Mouse (Mus musculus) midbrain, postnatal 0 days (tissue): Measurements from ENCODE around the gene Disc1. TPM values are rescaled to one million over a fixed set of nuclear protein-coding genes. Genes with fewer than 3 reads are reported as not detected.

Experiments
- ATAC-seq: fragments of 200-750 bp; cut with Nextera tagmentation; 2 replicates; pipeline ENCODE4 v1.8.0; 2017; ENCODE audit warnings: moderate number of reproducible peaks, mild to moderate bottlenecking, moderate TSS enrichment, moderate library complexity; ENCODE audit not compliant: low FRiP score
- DNase-seq: peaks from one replicate; pipeline ENCODE4 v3.0.0-alpha.2; 2015; ENCODE audit warnings: low spot score
- H3K27ac ChIP-seq: fragments of 300-500 bp; sonication (generic); 2 replicates; pipeline ENCODE4 v1.5.1; 2014; ENCODE audit warnings: low read depth, mild to moderate bottlenecking, low read length, mixed read lengths
- H3K27me3 ChIP-seq: fragments of 300-500 bp; sonication (generic); 2 replicates; pipeline ENCODE4 v1.6.1; 2014; ENCODE audit warnings: low read length, control low read depth, mixed read lengths; ENCODE audit not compliant: insufficient read depth
- H3K36me3 ChIP-seq: fragments of 300-500 bp; sonication (generic); 2 replicates; pipeline ENCODE4 v1.6.1; 2014; ENCODE audit warnings: low read length, control low read depth, mixed read lengths; ENCODE audit not compliant: insufficient read depth
- H3K4me1 ChIP-seq: fragments of 300-500 bp; sonication (generic); 2 replicates; pipeline ENCODE4 v1.6.1; 2014; ENCODE audit warnings: mild to moderate bottlenecking, control low read depth, antibody characterized with exemption, low read length, mixed read lengths; ENCODE audit not compliant: insufficient read depth
- H3K4me2 ChIP-seq: fragments of 300-500 bp; sonication (generic); 2 replicates; pipeline ENCODE4 v1.6.1; 2014; ENCODE audit warnings: low read depth, mild to moderate bottlenecking, low read length, mixed read lengths; ENCODE audit not compliant: poor library complexity, severe bottlenecking
- H3K4me3 ChIP-seq: fragments of 300-500 bp; sonication (generic); 2 replicates; pipeline ENCODE4 v1.5.1; 2014; ENCODE audit warnings: low read depth, mild to moderate bottlenecking, low read length, moderate library complexity
- H3K9ac ChIP-seq: fragments of 300-500 bp; sonication (generic); replicated peaks from 2 replicates; pipeline ENCODE4 v1.6.1; 2014; ENCODE audit warnings: mild to moderate bottlenecking, low read length, moderate library complexity, mixed read lengths; ENCODE audit not compliant: poor library complexity, severe bottlenecking
- H3K9me3 ChIP-seq: fragments of 300-500 bp; sonication (generic); 2 replicates; pipeline ENCODE4 v1.6.1; 2016; ENCODE audit warnings: low read length, control low read depth
- CTCF ChIP-seq: IDR thresholded peaks from 2 replicates; pipeline ENCODE4 v1.5.1; 2016; ENCODE audit warnings: antibody characterized with exemption, mild to moderate bottlenecking
- WGBS: fragments of 180-500 bp; shearing (Covaris S2); extraction: QIAGEN DNeasy Blood & Tissue Kit; methylation state at CpG from one replicate; pipeline ENCODE4 v1.1.7; 2014; 5-methylcytosine and 5-hydroxymethylcytosine counted together
- polyA plus RNA-seq: library from polyadenylated mRNA; unstranded; fragments of >200 nt; fragmentation: Nextera tagmentation; extraction: Ambion mirVana; gene quantifications from 2 replicates; pipeline ENCODE4 v1.2.1, GENCODE M21; 2015
- total RNA-seq: library from RNA; depleted of rRNA; stranded (reverse); fragments of >200 nt; gene quantifications from 2 replicates; pipeline ENCODE4 v1.2.3, GENCODE M21; 2014

Disc1 gene
- total and polyA plus RNA-seq, 2 experiments from 2014 or later: 1.4 to 6.1 TPM

GRCm38 (mm10) chr8:125097140-125097539 is 43.1 kb downstream of the Disc1 start:
- WGBS: 70% methylated on average over 3 of the region's 3 CpGs

GRCm38 (mm10) chr8:125098050-125098449 is 44.1 kb downstream of the Disc1 start:
- DNase-seq (no peak), ATAC-seq (no peak)
- Histone ChIP-seq H3K9ac (no peak overlapping the region), H3K4me2 (no peak overlapping the region), H3K9me3 (no peaks in the 10 kb centered on the region), H3K4me1 (no peaks in the 10 kb centered on the region), H3K27me3 (no peaks in the 10 kb centered on the region), H3K27ac (no peak overlapping the region), H3K36me3 (no peaks in the 10 kb centered on the region), H3K4me3 (no peak overlapping the region)
- 74% methylated on average over 5 of the region's 5 CpGs for WGBS
- TF ChIP-seq CTCF: no peak

More at GRCm38 (mm10) chr8:125097140-125097539, 43.1 kb downstream of the Disc1 start:
- Histone ChIP-seq H3K9ac (no peak overlapping the region), H3K36me3 (no peaks in the 10 kb centered on the region), H3K4me1 (no peaks in the 10 kb centered on the region), H3K4me3 (no peak overlapping the region), H3K9me3 (no peaks in the 10 kb centered on the region), H3K27ac (no peak overlapping the region), H3K4me2 (no peak overlapping the region), H3K27me3 (no peaks in the 10 kb centered on the region)
- ATAC-seq: no peak
- DNase-seq: no peak
- no peak for TF ChIP-seq CTCF

GRCm38 (mm10) chr8:125102303-125102702 is 48.3 kb downstream of the Disc1 start:
- no peak for TF ChIP-seq CTCF
- Histone ChIP-seq H3K4me3 (no peak overlapping the region), H3K4me1 (no peaks in the 10 kb centered on the region), H3K4me2 (no peak overlapping the region), H3K36me3 (no peaks in the 10 kb centered on the region), H3K27me3 (no peaks in the 10 kb centered on the region), H3K9ac (no peak overlapping the region), H3K27ac (no peak overlapping the region), H3K9me3 (no peaks in the 10 kb centered on the region)
- ATAC-seq (no peak), DNase-seq (no peak)
- WGBS: 52% methylated on average over 13 of the region's 13 CpGs

- Histone ChIP-seq H3K4me3 (no peak overlapping the region), H3K4me1 (no peaks in the 10 kb centered on the region; the same call in 1 of the 2 replicates), H3K4me2 (no peak overlapping the region; the same call in 1 of the 2 replicates), H3K27me3 (no peaks in the 10 kb centered on the region), H3K36me3 (no peaks in the 10 kb centered on the region), H3K27ac (no peak overlapping the region), H3K9me3 (no peaks in the 10 kb centered on the region), H3K9ac (no peak overlapping the region)
- 30% methylated on average over 9 of the region's 9 CpGs for WGBS
- DNase-seq: peak; percentile 42
- ATAC-seq: no peak
- no peak for TF ChIP-seq CTCF
These were observed 59.2 kb downstream of the Disc1 start for GRCm38 (mm10) chr8:125113171-125113570.

GRCm38 (mm10) chr8:125113831-125114230 is 59.8 kb downstream of the Disc1 start:
- H3K36me3 ChIP-seq: no peaks in the 10 kb centered on the region
- 32% methylated on average over 3 of the region's 3 CpGs for WGBS
- ATAC-seq (no peak), DNase-seq (no peak)
- no peaks in the 10 kb centered on the region; the same call in 1 of the 2 replicates for H3K4me1 ChIP-seq
- no peak overlapping the region for H3K27ac ChIP-seq
- H3K9me3 ChIP-seq: no peaks in the 10 kb centered on the region
- no peak overlapping the region for H3K4me3 ChIP-seq
- H3K27me3 ChIP-seq: no peaks in the 10 kb centered on the region
- TF ChIP-seq CTCF: no peak
- no peak overlapping the region for H3K4me2 ChIP-seq
- H3K9ac ChIP-seq: no peak overlapping the region

- Histone ChIP-seq H3K36me3 (no peaks in the 10 kb centered on the region), H3K4me1 (no peaks in the 10 kb centered on the region; the same call in 1 of the 2 replicates), H3K27ac (no peak overlapping the region), H3K4me3 (no peak overlapping the region), H3K4me2 (no peak overlapping the region), H3K9me3 (no peaks in the 10 kb centered on the region), H3K9ac (no peak overlapping the region), H3K27me3 (no peaks in the 10 kb centered on the region)
- DNase-seq (no peak), ATAC-seq (no peak)
- WGBS: 74% methylated on average over 5 of the region's 5 CpGs
- TF ChIP-seq CTCF: no peak
These were observed 61.3 kb downstream of the Disc1 start for GRCm38 (mm10) chr8:125115321-125115720.
